Mouse (Mus musculus): ENCODE data around the gene Nacc1. TPM values are rescaled to one million over a fixed set of nuclear protein-coding genes. Genes with fewer than 3 reads are reported as not detected.

Nacc1 gene
- polyA plus RNA-seq, 1 experiment from 2014 or later: 19.1 TPM

DNA sequence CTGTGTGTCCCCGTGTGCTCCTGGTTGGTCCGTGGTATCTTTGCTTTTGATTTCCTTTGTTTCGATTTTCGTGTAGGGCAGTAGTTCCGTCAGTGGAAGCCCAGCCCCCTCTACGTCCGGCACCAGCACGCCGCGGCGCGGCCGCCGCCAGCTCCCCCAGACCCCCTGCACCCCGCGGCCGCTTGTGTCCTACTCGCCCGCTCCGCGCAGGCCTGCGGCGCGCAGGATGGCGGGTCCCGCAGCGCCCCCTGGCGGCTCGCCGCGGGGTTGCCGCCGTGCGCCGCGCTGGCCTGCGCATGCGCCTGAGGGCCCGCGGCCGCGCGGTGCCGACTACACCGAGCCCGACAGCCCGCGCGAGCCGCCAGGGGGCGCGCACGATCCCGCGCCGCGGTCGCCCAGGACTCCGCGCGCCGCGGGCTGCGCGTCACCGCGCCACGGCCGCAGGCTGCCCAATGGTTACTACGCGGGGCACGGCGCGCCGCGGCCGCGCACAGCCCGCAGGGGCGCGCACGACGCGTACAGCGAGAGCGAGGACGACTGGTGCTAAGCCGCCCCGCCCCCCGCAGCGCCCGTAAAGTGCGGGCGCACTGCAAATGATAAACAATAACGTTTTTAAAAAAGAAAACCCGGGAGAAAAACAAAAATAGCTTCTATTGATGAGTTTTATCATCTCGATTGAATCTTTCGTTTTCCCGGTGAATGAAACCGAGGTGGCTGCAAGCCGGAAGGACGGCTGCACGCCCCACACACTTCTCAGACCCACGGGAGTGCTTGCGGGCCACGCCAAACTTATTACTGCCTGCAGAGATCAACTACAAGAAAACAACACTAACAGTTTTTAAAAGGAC is 48.3 kb downstream of the Nacc1 start:
- peak; percentile 88 for ATAC-seq (replicated peaks; ENCODE audit: insufficient number of reproducible peaks, low FRiP score, low TSS enrichment)
- H3K4me2 ChIP-seq: peak overlapping the region; percentile 95
- WGBS (ENCODE audit: insufficient replicate concordance): under 1% methylated on average over 94 of the region's 106 CpGs
- peak overlapping the region; percentile 55 for H3K4me3 ChIP-seq (ENCODE audit: low read depth, low read length)
- peak overlapping the region; percentile 91 for H3K27ac ChIP-seq (ENCODE audit: low read depth, low read length)
- H3K4me1 ChIP-seq (ENCODE audit: control insufficient read depth, insufficient read depth, low read length): peaks cover 30% of the 10 kb centered on the region
- no peaks in the 10 kb centered on the region for H3K27me3 ChIP-seq (ENCODE audit: control insufficient read depth, insufficient read depth, low read length)
- H3K9ac ChIP-seq (ENCODE audit: low read depth, low read length): peak overlapping the region; percentile 82
- H3K9me3 ChIP-seq (replicated peaks; ENCODE audit: control insufficient read depth, low read length): no peaks in the 10 kb centered on the region
- no peaks in the 10 kb centered on the region for H3K36me3 ChIP-seq (ENCODE audit: control insufficient read depth, insufficient read depth, low read length)

- ATAC-seq (replicated peaks; ENCODE audit: insufficient number of reproducible peaks, low FRiP score, low TSS enrichment): no peak; the same call in none of the 2 replicates
- Histone ChIP-seq H3K9me3 (replicated peaks; ENCODE audit: control insufficient read depth, low read length) (no peaks in the 10 kb centered on the region), H3K4me1 (ENCODE audit: control insufficient read depth, insufficient read depth, low read length) (peaks cover 30% of the 10 kb centered on the region), H3K36me3 (ENCODE audit: control insufficient read depth, insufficient read depth, low read length) (no peaks in the 10 kb centered on the region), H3K27me3 (ENCODE audit: control insufficient read depth, insufficient read depth, low read length) (no peaks in the 10 kb centered on the region), H3K9ac (ENCODE audit: low read depth, low read length) (peak overlapping the region; percentile 82), H3K27ac (ENCODE audit: low read depth, low read length) (peak overlapping the region; percentile 91), H3K4me3 (ENCODE audit: low read depth, low read length) (peak overlapping the region; percentile 55), H3K4me2 (peak overlapping the region; percentile 95)
- WGBS (ENCODE audit: insufficient replicate concordance): 2% methylated on average over 26 of the region's 52 CpGs
These were observed 49.0 kb downstream of the Nacc1 start for GRCm38 (mm10) chr8:84638555-84639161.

DNA sequence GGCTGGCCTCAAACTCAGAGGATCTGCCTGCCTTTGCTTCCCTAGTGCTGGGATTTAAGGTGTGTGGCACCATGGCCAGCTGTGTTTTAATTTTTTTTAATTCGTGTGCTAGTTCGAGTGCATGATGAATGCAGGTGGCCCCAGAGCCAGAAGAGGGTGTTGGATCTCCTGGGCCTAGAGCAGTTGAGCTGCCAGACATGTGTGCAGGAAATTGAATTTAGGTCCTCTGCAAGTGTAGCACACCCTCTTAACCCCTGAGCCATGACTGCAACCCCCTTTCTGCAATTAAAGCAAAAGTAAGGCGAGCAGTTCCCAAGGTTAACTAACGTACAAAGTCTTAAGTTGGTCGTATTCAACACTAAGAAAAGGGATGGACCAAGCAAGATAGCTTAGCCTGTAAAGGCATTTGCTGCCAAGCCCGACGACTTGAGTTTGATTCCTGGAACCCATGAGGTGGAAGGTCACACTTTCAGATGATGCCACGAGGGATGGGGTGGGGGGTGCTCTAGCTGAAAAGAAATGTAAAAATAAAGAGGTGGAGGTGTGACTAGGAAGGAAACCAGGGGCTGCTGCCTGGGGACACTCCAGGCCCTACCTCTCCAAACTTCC is 49.6 kb downstream of the Nacc1 start:
- H3K36me3 ChIP-seq (ENCODE audit: control insufficient read depth, insufficient read depth, low read length): no peaks in the 10 kb centered on the region
- H3K4me2 ChIP-seq: peak overlapping the region; percentile 95
- peak overlapping the region; percentile 82 for H3K9ac ChIP-seq (ENCODE audit: low read depth, low read length)
- peaks cover 30% of the 10 kb centered on the region for H3K4me1 ChIP-seq (ENCODE audit: control insufficient read depth, insufficient read depth, low read length)
- H3K4me3 ChIP-seq (ENCODE audit: low read depth, low read length): peak overlapping the region; percentile 55
- no peaks in the 10 kb centered on the region for H3K9me3 ChIP-seq (replicated peaks; ENCODE audit: control insufficient read depth, low read length)
- ATAC-seq (replicated peaks; ENCODE audit: insufficient number of reproducible peaks, low FRiP score, low TSS enrichment): no peak
- 0 out of 2 replicates have a peak overlapping the region, but pooled peaks have one; percentile 91 for H3K27ac ChIP-seq (ENCODE audit: low read depth, low read length)
- H3K27me3 ChIP-seq (ENCODE audit: control insufficient read depth, insufficient read depth, low read length): no peaks in the 10 kb centered on the region
- 45% methylated on average over 8 of the region's 8 CpGs for WGBS (ENCODE audit: insufficient replicate concordance)

- WGBS (ENCODE audit: insufficient replicate concordance): 74% methylated on average over 17 of the region's 17 CpGs
- peaks cover 30% of the 10 kb centered on the region for H3K4me1 ChIP-seq (ENCODE audit: control insufficient read depth, insufficient read depth, low read length)
- ATAC-seq (replicated peaks; ENCODE audit: insufficient number of reproducible peaks, low FRiP score, low TSS enrichment): no peak
- H3K36me3 ChIP-seq (ENCODE audit: control insufficient read depth, insufficient read depth, low read length): no peaks in the 10 kb centered on the region
- H3K27ac ChIP-seq (ENCODE audit: low read depth, low read length): no peak overlapping the region
- H3K4me2 ChIP-seq: no peak overlapping the region
- no peak overlapping the region for H3K4me3 ChIP-seq (ENCODE audit: low read depth, low read length)
- H3K9me3 ChIP-seq (replicated peaks; ENCODE audit: control insufficient read depth, low read length): no peaks in the 10 kb centered on the region
- H3K9ac ChIP-seq (ENCODE audit: low read depth, low read length): no peak overlapping the region
- no peaks in the 10 kb centered on the region for H3K27me3 ChIP-seq (ENCODE audit: control insufficient read depth, insufficient read depth, low read length)
These were observed 51.5 kb downstream of the Nacc1 start for GRCm38 (mm10) chr8:84636051-84636691.

DNA sequence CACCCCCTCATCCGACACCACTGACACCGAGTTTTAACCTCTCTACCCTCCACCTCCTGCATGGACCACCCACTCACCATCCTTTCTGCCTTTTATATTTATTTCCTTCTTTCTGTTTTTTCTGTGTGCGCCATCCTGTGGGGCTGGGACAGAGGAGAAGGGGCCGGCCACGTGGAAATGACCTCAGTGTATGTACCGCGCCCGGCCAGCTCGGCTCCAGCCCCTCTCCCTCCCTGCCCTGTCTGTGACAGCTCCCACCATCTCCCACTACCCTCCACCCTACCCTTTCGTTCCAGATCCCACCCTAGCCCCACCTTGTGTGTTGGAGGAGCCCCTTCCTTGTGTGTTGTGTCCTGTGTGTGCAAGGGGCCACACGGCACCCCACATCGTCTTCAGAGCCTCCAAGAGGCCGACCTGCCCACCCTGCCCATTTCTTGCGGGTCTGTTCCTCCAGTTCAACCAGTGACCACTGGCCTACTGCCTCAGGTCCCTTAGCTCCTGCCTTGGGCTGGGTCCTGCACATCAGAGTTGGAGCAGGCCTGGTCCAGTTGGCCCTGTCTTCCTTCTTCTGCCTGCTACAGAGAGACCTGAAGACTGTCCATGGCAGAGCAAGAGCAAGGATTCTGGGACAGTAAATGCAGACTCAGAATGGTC is 52.1 kb downstream of the Nacc1 start:
- Histone ChIP-seq H3K4me2 (no peak overlapping the region), H3K36me3 (ENCODE audit: control insufficient read depth, insufficient read depth, low read length) (no peaks in the 10 kb centered on the region), H3K27ac (ENCODE audit: low read depth, low read length) (no peak overlapping the region), H3K4me1 (ENCODE audit: control insufficient read depth, insufficient read depth, low read length) (peaks cover 30% of the 10 kb centered on the region), H3K9me3 (replicated peaks; ENCODE audit: control insufficient read depth, low read length) (no peaks in the 10 kb centered on the region), H3K27me3 (ENCODE audit: control insufficient read depth, insufficient read depth, low read length) (no peaks in the 10 kb centered on the region), H3K9ac (ENCODE audit: low read depth, low read length) (no peak overlapping the region), H3K4me3 (ENCODE audit: low read depth, low read length) (no peak overlapping the region)
- 66% methylated on average over 14 of the region's 14 CpGs for WGBS (ENCODE audit: insufficient replicate concordance)
- ATAC-seq (replicated peaks; ENCODE audit: insufficient number of reproducible peaks, low FRiP score, low TSS enrichment): no peak

DNA sequence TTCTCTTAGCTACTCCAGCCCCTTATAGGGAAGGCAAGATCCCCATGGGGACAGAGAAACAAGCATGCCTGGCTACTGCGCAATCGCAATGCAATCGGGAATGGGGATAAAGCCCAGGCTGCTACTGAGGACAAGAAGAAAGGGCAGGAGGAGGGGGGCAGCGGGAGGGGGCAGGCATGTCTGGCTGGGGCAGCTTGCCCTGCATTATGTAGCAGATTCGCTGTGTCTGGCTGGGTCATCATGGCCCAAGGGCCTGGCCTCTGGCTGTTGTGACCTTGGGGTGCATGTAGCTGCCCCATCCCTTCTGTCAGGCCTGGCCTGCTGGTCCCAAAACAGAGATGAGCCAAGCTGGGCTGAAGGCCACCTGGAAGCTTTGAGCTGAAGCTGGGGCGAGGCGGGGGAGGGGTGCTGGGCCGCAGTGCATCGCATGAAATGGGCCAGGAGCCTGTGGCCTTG is 52.8 kb downstream of the Nacc1 start:
- no peaks in the 10 kb centered on the region for H3K36me3 ChIP-seq (ENCODE audit: control insufficient read depth, insufficient read depth, low read length)
- no peak overlapping the region for H3K27ac ChIP-seq (ENCODE audit: low read depth, low read length)
- H3K9me3 ChIP-seq (replicated peaks; ENCODE audit: control insufficient read depth, low read length): no peaks in the 10 kb centered on the region
- no peak overlapping the region for H3K9ac ChIP-seq (ENCODE audit: low read depth, low read length)
- H3K4me2 ChIP-seq: no peak overlapping the region
- no peaks in the 10 kb centered on the region for H3K27me3 ChIP-seq (ENCODE audit: control insufficient read depth, insufficient read depth, low read length)
- WGBS (ENCODE audit: insufficient replicate concordance): 42% methylated on average over 9 of the region's 9 CpGs
- no peak overlapping the region for H3K4me3 ChIP-seq (ENCODE audit: low read depth, low read length)
- ATAC-seq (replicated peaks; ENCODE audit: insufficient number of reproducible peaks, low FRiP score, low TSS enrichment): no peak
- peaks cover 27% of the 10 kb centered on the region; the same call in 1 of the 2 replicates for H3K4me1 ChIP-seq (ENCODE audit: control insufficient read depth, insufficient read depth, low read length)

GRCm38 (mm10) chr8:84633841-84634584 is 53.6 kb downstream of the Nacc1 start:
- H3K27ac ChIP-seq (ENCODE audit: low read depth, low read length): no peak overlapping the region
- peaks cover 27% of the 10 kb centered on the region; the same call in 1 of the 2 replicates for H3K4me1 ChIP-seq (ENCODE audit: control insufficient read depth, insufficient read depth, low read length)
- H3K4me2 ChIP-seq: no peak overlapping the region
- H3K27me3 ChIP-seq (ENCODE audit: control insufficient read depth, insufficient read depth, low read length): no peaks in the 10 kb centered on the region
- 35% methylated on average over 10 of the region's 10 CpGs for WGBS (ENCODE audit: insufficient replicate concordance)
- H3K4me3 ChIP-seq (ENCODE audit: low read depth, low read length): no peak overlapping the region
- ATAC-seq (replicated peaks; ENCODE audit: insufficient number of reproducible peaks, low FRiP score, low TSS enrichment): no peak
- no peaks in the 10 kb centered on the region for H3K36me3 ChIP-seq (ENCODE audit: control insufficient read depth, insufficient read depth, low read length)
- no peaks in the 10 kb centered on the region for H3K9me3 ChIP-seq (replicated peaks; ENCODE audit: control insufficient read depth, low read length)
- H3K9ac ChIP-seq (ENCODE audit: low read depth, low read length): no peak overlapping the region

Measured in heart, embryonic 11.5 days (tissue).